Mouse (Mus musculus) limb, embryonic 14.5 days (tissue): ENCODE measurements around the gene Olfml2b. TPM values are rescaled to one million over a fixed set of nuclear protein-coding genes. Genes with fewer than 3 reads are reported as not detected.

Experiments used
- ATAC-seq: fragments of 200-750 bp; cut with Nextera tagmentation; 2 replicates; pipeline ENCODE4 v1.8.0; 2017; ENCODE audit warnings: low read depth, moderate number of reproducible peaks, moderate TSS enrichment; ENCODE audit not compliant: low FRiP score
- DNase-seq: peaks from one replicate; pipeline ENCODE4 v3.0.0-alpha.2; 2015; ENCODE audit warnings: low spot score
- H3K27ac ChIP-seq: fragments of 300-500 bp; sonication (generic); replicated peaks from 2 replicates; pipeline ENCODE4 v1.5.1; 2014; ENCODE audit warnings: low read depth, mild to moderate bottlenecking, low read length, moderate library complexity, mixed read lengths
- H3K27me3 ChIP-seq: fragments of 300-500 bp; sonication (generic); 2 replicates; pipeline ENCODE4 v1.6.1; 2014; ENCODE audit warnings: low read length, mixed read lengths; ENCODE audit not compliant: control insufficient read depth, insufficient read depth
- H3K36me3 ChIP-seq: fragments of 300-500 bp; sonication (generic); 2 replicates; pipeline ENCODE4 v1.6.1; 2014; ENCODE audit warnings: mild to moderate bottlenecking, low read length, moderate library complexity, mixed read lengths; ENCODE audit not compliant: control insufficient read depth, insufficient read depth
- H3K4me1 ChIP-seq: fragments of 300-500 bp; sonication (generic); 2 replicates; pipeline ENCODE4 v1.6.1; 2014; ENCODE audit warnings: antibody characterized with exemption, low read length, mixed read lengths; ENCODE audit not compliant: control insufficient read depth, insufficient read depth
- H3K4me2 ChIP-seq: fragments of 300-500 bp; sonication (generic); replicated peaks from 2 replicates; pipeline ENCODE4 v1.6.1; 2014; ENCODE audit warnings: low read depth, mild to moderate bottlenecking, low read length, moderate library complexity; ENCODE audit not compliant: severe bottlenecking
- H3K4me3 ChIP-seq: fragments of 300-500 bp; sonication (generic); replicated peaks from 2 replicates; pipeline ENCODE4 v1.5.1; 2014; ENCODE audit warnings: low read length
- H3K9ac ChIP-seq: fragments of 300-500 bp; sonication (generic); 2 replicates; pipeline ENCODE4 v1.6.1; 2014; ENCODE audit warnings: mild to moderate bottlenecking, low read depth, low read length, moderate library complexity; ENCODE audit not compliant: severe bottlenecking
- H3K9me3 ChIP-seq: fragments of 300-500 bp; sonication (generic); 2 replicates; pipeline ENCODE4 v1.6.1; 2016; ENCODE audit warnings: low read length; ENCODE audit not compliant: control insufficient read depth
- POLR2A ChIP-seq: fragments of 200-500 bp; IDR thresholded peaks from 2 replicates; pipeline ENCODE4 v1.8.0; 2012; ENCODE audit warnings: inconsistent platforms, mild to moderate bottlenecking, moderate library complexity, borderline replicate concordance; ENCODE audit not compliant: insufficient read depth, insufficient read length; ENCODE audit errors: extremely low read depth
- WGBS: fragments of 180-500 bp; shearing (Covaris S2); extraction: QIAGEN DNeasy Blood & Tissue Kit; methylation state at CpG from one replicate; pipeline ENCODE4 v1.1.7; 2014; 5-methylcytosine and 5-hydroxymethylcytosine counted together
- polyA plus RNA-seq, 2 experiments: library from polyadenylated mRNA; depleted of rRNA in 1 of 2; stranded (reverse) in 1 of 2; unstranded in 1 of 2; fragments of >200 nt; fragmentation: Nextera tagmentation in 1 of 2; extraction: Ambion mirVana in 1 of 2; gene quantifications; 2 replicates each; pipeline versions ENCODE4 v1.2.1 to v1.2.3; 2012 to 2014

Olfml2b gene
- polyA plus RNA-seq, 2 experiments = 50.4 to 50.6 TPM

DNA sequence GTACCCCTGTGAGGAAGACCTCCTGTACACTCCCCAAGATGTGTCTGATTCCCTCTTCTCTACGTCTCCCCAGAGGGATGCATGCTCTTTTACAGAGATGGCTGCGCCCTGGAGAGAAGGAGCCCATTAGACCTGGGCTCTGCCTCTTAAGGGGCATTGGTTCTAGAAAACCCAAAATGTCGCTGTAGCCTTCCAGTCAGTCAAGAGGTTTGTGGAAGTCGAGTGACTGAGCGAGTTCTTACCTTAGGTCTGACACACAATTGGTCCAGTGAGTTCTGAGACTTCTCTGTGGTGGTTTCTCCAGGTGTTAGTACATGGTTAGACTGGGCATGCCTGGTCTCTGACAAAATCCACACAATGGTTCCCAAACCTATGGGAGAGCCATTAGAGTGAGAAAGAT lies 12.8 kb upstream of the Olfml2b start:
- Histone ChIP-seq H3K27me3 (no peaks in the 10 kb centered on the region), H3K9me3 (no peaks in the 10 kb centered on the region), H3K4me3 (no peak overlapping the region), H3K9ac (no peak overlapping the region), H3K27ac (no peak overlapping the region), H3K4me2 (no peak overlapping the region), H3K4me1 (no peaks in the 10 kb centered on the region), H3K36me3 (no peaks in the 10 kb centered on the region)
- DNase-seq (no peak), ATAC-seq (no peak)
- TF ChIP-seq POLR2A = no peak
- 84% methylated on average over 5 of the region's 5 CpGs for WGBS

DNA sequence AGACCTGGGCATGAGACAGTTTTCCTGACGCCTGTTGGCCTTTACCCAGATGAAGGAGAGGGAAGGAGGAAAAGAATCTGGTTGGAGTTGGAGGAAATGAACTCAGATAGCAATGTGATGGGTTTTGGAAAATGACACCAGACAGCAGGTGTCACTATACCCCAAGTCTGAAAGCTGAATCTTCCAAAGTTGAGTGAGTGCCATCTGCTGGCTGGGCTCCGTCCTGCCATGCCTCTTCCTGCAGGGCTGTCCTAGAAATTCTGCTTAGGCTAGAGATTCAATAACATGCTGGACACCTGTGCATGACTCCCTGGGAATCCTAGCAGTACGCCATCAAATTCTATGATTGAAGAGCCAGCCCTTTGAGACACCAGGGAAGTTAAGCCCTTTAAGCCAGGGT lies 11.9 kb upstream of the Olfml2b start:
- Histone ChIP-seq H3K4me2 (no peak overlapping the region), H3K36me3 (no peaks in the 10 kb centered on the region), H3K4me1 (no peaks in the 10 kb centered on the region), H3K27ac (no peak overlapping the region), H3K27me3 (no peaks in the 10 kb centered on the region), H3K9me3 (no peaks in the 10 kb centered on the region), H3K4me3 (no peak overlapping the region), H3K9ac (no peak overlapping the region)
- peak; percentile 68; the same call in 1 of the 2 replicates for ATAC-seq
- peak; percentile 84 for DNase-seq
- 12% methylated on average over 3 of the region's 3 CpGs for WGBS
- no peak for TF ChIP-seq POLR2A

DNA sequence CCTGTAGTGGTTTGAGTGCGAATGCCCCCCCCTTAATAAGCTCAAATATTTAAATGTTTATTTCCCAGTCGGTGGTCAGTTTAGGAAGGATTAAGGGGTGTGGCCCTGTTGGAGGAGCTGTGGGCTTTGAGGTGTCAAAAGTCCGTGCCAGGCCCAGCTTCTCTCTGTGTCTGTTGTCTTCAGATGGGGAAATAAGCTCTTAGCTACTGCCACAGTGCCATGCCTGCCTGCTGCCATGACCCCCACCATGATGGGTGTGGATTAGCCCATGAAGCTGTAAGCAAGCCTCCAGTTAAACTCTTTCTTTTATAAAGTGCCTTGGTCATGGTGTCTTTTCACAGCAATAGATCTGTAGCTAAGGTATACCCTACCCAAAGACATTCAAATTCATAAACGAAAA lies 11.5 kb upstream of the Olfml2b start:
- Histone ChIP-seq H3K4me2 (no peak overlapping the region), H3K4me1 (no peaks in the 10 kb centered on the region), H3K9ac (no peak overlapping the region), H3K9me3 (no peaks in the 10 kb centered on the region), H3K4me3 (no peak overlapping the region), H3K27ac (no peak overlapping the region), H3K36me3 (no peaks in the 10 kb centered on the region), H3K27me3 (no peaks in the 10 kb centered on the region)
- DNase-seq (no peak), ATAC-seq (no peak)
- no peak for TF ChIP-seq POLR2A
- WGBS = 77% methylated on average over 4 of the region's 4 CpGs

- H3K4me2 ChIP-seq = no peak overlapping the region
- H3K9me3 ChIP-seq = no peaks in the 10 kb centered on the region
- no peak overlapping the region for H3K9ac ChIP-seq
- no peak overlapping the region for H3K4me3 ChIP-seq
- H3K27ac ChIP-seq = peak overlapping the region; percentile 56
- no peak for TF ChIP-seq POLR2A
- peaks cover 7% of the 10 kb centered on the region; the same call in 1 of the 2 replicates for H3K4me1 ChIP-seq
- WGBS = 46% methylated on average over 7 of the region's 7 CpGs
- ATAC-seq (peak; percentile 79), DNase-seq (no peak)
- no peaks in the 10 kb centered on the region for H3K36me3 ChIP-seq
- no peaks in the 10 kb centered on the region for H3K27me3 ChIP-seq
Observed at GRCm38 (mm10) chr1:170638941-170639340, 5.4 kb upstream of the Olfml2b start.

DNA sequence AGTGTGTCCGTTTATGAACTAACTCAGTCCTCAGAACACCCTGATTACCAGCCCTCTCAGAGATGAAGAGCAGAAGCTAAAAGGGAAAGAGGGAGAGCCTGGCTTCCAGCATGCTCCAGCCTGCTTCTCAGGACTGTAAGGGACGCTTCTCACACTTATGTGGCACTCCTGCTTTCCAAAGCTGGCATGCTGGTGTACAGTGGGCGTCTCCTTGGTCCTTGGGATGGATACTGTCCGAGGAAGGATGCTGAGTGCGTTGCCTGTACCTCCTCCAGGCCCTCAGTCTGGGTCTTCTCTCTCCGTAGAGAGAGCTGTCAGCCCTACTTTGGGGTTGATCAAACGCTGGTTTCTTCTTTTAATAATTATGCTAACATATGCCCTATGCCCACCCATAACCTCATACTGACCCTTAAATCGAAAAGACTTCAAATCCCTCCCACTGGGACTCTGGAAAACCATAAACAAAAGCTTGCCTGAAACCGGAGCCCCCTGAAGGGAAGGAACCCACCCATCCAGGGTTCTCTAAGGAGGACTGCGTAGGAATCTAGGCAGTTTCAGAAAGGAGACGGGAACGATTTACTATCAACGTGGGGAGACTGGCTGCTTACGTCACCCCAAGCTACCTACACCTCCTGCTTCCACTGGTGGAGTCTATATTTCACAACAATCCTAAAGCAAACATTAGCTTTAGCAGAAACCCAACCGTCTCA lies 1.7 kb downstream of the Olfml2b start:
- Histone ChIP-seq H3K9me3 (no peaks in the 10 kb centered on the region), H3K4me3 (peak overlapping the region; percentile 53), H3K27me3 (no peaks in the 10 kb centered on the region), H3K36me3 (peaks cover 3% of the 10 kb centered on the region; the same call in 1 of the 2 replicates), H3K4me2 (peak overlapping the region; percentile 78), H3K9ac (peak overlapping the region; percentile 36), H3K4me1 (peaks cover 18% of the 10 kb centered on the region), H3K27ac (peak overlapping the region; percentile 34)
- WGBS = 43% methylated on average over 15 of the region's 15 CpGs
- TF ChIP-seq POLR2A = no peak
- ATAC-seq (no peak), DNase-seq (peak; percentile 23)
